Mouse (Mus musculus): ENCODE results near the gene Zdhhc4. TPM values are rescaled to one million over a fixed set of nuclear protein-coding genes. Genes with fewer than 3 reads are reported as not detected.

Gene Zdhhc4
- polyA plus RNA-seq, 1 experiment from 2014 or later: 87.6 TPM

DNA sequence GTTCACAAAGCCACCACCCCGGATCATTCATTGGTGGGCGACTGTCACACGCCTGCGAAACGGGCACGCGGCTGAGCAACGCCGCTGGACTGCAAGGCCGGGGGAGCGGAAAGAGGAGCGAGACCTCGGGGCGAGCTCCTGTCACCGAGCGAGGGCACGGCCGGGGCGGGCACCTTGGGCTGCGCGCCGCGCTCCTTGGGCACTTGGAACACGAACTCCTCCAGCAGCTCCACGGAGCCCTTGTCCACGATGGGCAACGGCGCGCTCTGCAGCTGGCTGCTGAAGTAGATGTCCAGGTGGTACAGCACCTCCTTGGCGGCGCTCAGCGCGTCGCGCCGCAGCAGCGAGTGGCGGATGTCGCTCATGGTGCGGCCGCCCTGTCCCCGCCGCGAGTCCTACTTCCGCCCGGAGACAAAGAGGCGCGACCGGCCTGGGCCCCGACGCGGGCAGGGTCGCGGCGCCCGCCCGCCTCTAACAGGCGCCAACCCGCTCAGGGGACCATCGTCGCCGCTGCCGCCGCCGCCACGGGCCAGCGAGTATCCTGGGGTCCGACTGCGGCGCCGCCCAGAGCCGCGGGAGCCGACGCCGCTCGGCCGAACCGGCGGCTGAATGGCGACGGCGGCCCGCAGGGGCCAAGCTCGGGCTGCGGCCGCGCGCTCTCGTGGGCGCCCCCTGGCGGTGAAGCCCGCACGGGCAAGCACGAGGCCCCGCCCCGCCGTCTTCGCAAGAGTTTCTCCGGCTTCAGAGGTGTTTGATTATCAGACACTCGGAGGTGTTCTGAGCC lies 14.1 kb downstream of the Zdhhc4 start, which contains the start of gene E130309D02Rik:
TSS of gene E130309D02Rik (minus strand) at position 631 of the 784 bp plus-strand sequence.
- peak within 1 kb of the TSS; percentile 92 for H3K27ac ChIP-seq
- peak; percentile 85 for ATAC-seq (replicated peaks; ENCODE audit: low FRiP score, low read depth)
- H3K36me3 ChIP-seq (ENCODE audit: insufficient read depth, low read length): peaks cover 36% of the 10 kb centered on the region
- DNase-seq (ENCODE audit: low spot score): peak; percentile 90
- H3K27me3 ChIP-seq (ENCODE audit: insufficient read depth, low read length): no peaks in the 10 kb centered on the region
- peak within 1 kb of the TSS; percentile 81 for H3K4me2 ChIP-seq (ENCODE audit: low read length)
- TF ChIP-seq CTCF (IDR thresholded peaks at IDR 0.05; ENCODE audit: low read depth): peak; percentile 78
- H3K9ac ChIP-seq (ENCODE audit: low read depth, low read length): peak within 1 kb of the TSS; percentile 93
- peak within 1 kb of the TSS; percentile 60 for H3K4me3 ChIP-seq (replicated peaks; ENCODE audit: low read depth, low read length)
- no peaks in the 10 kb centered on the region for H3K9me3 ChIP-seq (replicated peaks; ENCODE audit: low read length)
- under 1% methylated on average over 98 of the region's 101 CpGs for WGBS
- peaks cover 8% of the 10 kb centered on the region; the same call in 1 of the 2 replicates for H3K4me1 ChIP-seq (replicated peaks; ENCODE audit: insufficient read depth, low read length)

DNA sequence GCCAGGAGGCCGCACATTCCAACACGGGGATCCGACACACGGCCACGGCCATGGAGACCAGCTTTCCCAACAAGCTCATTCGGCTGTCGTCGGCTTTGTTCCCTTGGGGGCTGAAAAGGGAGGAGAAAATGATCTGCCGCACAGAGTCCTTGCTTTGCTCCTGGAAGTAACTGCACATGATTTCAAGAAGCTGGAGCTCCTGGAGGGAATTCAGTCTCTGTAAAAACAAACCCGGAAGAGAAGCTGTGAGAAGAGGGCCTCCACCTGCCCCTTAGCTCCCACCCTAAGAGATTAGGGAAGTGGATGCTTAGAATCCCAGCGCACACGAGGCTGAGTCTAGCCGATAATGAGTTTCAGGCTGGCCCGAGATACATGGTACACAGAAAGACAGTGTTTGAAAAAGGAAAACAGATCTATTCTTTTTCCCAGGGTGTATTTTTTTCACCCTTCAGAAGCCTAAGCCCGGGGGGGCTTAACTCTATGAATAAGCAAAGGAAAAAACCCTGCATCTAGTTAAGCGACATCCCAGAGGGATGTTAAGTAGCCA lies 14.8 kb downstream of the Zdhhc4 start:
- Histone ChIP-seq H3K4me1 (replicated peaks; ENCODE audit: insufficient read depth, low read length) (peaks cover 8% of the 10 kb centered on the region; the same call in 1 of the 2 replicates), H3K9me3 (replicated peaks; ENCODE audit: low read length) (no peaks in the 10 kb centered on the region), H3K36me3 (ENCODE audit: insufficient read depth, low read length) (peaks cover 36% of the 10 kb centered on the region), H3K9ac (ENCODE audit: low read depth, low read length) (peak overlapping the region; percentile 93), H3K27me3 (ENCODE audit: insufficient read depth, low read length) (no peaks in the 10 kb centered on the region), H3K27ac (no peak overlapping the region), H3K4me2 (ENCODE audit: low read length) (peak overlapping the region; percentile 81), H3K4me3 (replicated peaks; ENCODE audit: low read depth, low read length) (peak overlapping the region; percentile 60)
- no peak for TF ChIP-seq CTCF (IDR thresholded peaks at IDR 0.05; ENCODE audit: low read depth)
- 2% methylated on average over 16 of the region's 16 CpGs for WGBS
- ATAC-seq (replicated peaks; ENCODE audit: low FRiP score, low read depth): no peak
- peak; percentile 29 for DNase-seq (ENCODE audit: low spot score)

DNA sequence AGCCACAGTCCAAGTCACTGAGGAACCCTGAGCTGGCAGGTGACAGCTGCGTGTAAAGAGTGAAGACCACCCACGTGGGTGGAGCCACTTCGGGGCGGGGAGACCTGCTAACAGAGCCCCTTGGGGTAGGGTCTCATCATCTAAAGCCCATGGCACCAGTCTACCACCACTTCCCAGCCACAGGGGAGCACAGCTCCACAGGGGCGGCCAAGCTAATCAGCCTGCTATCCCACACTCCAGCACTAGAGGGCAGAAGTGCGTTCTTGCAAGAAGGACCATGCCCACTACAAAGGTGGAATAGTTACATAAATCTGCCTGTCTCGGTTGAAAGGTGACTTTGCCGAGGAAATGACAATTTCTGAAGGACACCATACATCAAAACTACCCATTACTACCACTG lies 17.2 kb downstream of the Zdhhc4 start:
- WGBS: 59% methylated on average over 8 of the region's 8 CpGs
- no peak overlapping the region for H3K4me2 ChIP-seq (ENCODE audit: low read length)
- peaks cover 8% of the 10 kb centered on the region; the same call in 1 of the 2 replicates for H3K4me1 ChIP-seq (replicated peaks; ENCODE audit: insufficient read depth, low read length)
- H3K4me3 ChIP-seq (replicated peaks; ENCODE audit: low read depth, low read length): no peak overlapping the region
- ATAC-seq (replicated peaks; ENCODE audit: low FRiP score, low read depth) (no peak), DNase-seq (ENCODE audit: low spot score) (peak; percentile 72)
- H3K36me3 ChIP-seq (ENCODE audit: insufficient read depth, low read length): peaks cover 41% of the 10 kb centered on the region
- no peak overlapping the region for H3K27ac ChIP-seq
- peak; percentile 77 for TF ChIP-seq CTCF (IDR thresholded peaks at IDR 0.05; ENCODE audit: low read depth)
- H3K27me3 ChIP-seq (ENCODE audit: insufficient read depth, low read length): no peaks in the 10 kb centered on the region
- H3K9me3 ChIP-seq (replicated peaks; ENCODE audit: low read length): no peaks in the 10 kb centered on the region
- no peak overlapping the region for H3K9ac ChIP-seq (ENCODE audit: low read depth, low read length)

DNA sequence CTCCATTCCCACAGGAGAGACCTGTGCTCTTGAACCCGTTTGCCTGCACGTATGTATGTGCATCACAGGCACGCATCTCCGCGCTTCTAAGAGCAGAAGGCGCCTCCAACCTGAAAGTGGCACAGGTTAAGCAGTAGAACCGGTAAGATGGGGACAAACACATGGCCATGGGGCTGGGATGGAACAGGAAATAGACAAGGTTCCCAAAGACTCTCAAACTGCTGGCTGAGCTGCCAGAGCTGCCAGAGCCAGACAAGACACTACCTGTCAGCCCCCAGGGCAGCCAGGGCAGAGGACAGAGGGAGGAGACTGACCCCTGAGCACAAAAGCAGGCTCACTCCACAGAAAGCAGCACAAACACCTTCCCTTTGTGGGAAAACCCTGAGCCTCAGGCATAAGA lies 19.1 kb downstream of the Zdhhc4 start:
- Histone ChIP-seq H3K27ac (no peak overlapping the region), H3K4me1 (replicated peaks; ENCODE audit: insufficient read depth, low read length) (peaks cover 8% of the 10 kb centered on the region; the same call in 1 of the 2 replicates), H3K36me3 (ENCODE audit: insufficient read depth, low read length) (peaks cover 46% of the 10 kb centered on the region), H3K4me2 (ENCODE audit: low read length) (no peak overlapping the region), H3K9me3 (replicated peaks; ENCODE audit: low read length) (no peaks in the 10 kb centered on the region), H3K4me3 (replicated peaks; ENCODE audit: low read depth, low read length) (no peak overlapping the region), H3K9ac (ENCODE audit: low read depth, low read length) (no peak overlapping the region), H3K27me3 (ENCODE audit: insufficient read depth, low read length) (no peaks in the 10 kb centered on the region)
- ATAC-seq (replicated peaks; ENCODE audit: low FRiP score, low read depth): no peak
- 96% methylated on average over 7 of the region's 7 CpGs for WGBS
- DNase-seq (ENCODE audit: low spot score): no peak
- TF ChIP-seq CTCF (IDR thresholded peaks at IDR 0.05; ENCODE audit: low read depth): no peak

DNA sequence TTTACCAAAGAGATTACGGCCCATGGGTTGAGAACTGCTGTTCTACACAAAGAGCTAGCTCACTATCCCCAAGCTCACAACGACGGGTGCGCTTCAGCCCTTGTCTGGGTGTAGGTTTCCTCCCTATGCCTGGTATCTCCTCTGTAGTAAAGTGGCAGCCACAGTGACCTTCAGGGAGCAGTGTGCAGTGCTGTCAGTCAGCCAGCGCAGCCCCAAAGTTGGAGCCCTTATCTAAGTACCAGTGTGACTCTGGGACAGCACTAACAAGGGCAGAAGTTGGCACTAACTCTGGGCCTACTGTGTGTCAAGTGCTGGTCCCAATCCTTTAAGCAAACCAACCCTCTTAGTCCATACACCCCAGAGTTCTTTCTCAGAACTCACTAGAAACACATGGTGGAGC lies 20.2 kb downstream of the Zdhhc4 start:
- DNase-seq (ENCODE audit: low spot score): no peak
- H3K4me1 ChIP-seq (replicated peaks; ENCODE audit: insufficient read depth, low read length): 0 out of 2 replicates have a peak, but pooled peaks cover 4% of the 10 kb centered on the region
- no peak overlapping the region for H3K4me3 ChIP-seq (replicated peaks; ENCODE audit: low read depth, low read length)
- no peak for TF ChIP-seq CTCF (IDR thresholded peaks at IDR 0.05; ENCODE audit: low read depth)
- no peaks in the 10 kb centered on the region for H3K27me3 ChIP-seq (ENCODE audit: insufficient read depth, low read length)
- H3K4me2 ChIP-seq (ENCODE audit: low read length): no peak overlapping the region
- H3K9me3 ChIP-seq (replicated peaks; ENCODE audit: low read length): no peaks in the 10 kb centered on the region
- ATAC-seq (replicated peaks; ENCODE audit: low FRiP score, low read depth): no peak
- peaks cover 47% of the 10 kb centered on the region for H3K36me3 ChIP-seq (ENCODE audit: insufficient read depth, low read length)
- H3K27ac ChIP-seq: no peak overlapping the region
- WGBS: 93% methylated on average over 5 of the region's 5 CpGs
- no peak overlapping the region for H3K9ac ChIP-seq (ENCODE audit: low read depth, low read length)

DNA sequence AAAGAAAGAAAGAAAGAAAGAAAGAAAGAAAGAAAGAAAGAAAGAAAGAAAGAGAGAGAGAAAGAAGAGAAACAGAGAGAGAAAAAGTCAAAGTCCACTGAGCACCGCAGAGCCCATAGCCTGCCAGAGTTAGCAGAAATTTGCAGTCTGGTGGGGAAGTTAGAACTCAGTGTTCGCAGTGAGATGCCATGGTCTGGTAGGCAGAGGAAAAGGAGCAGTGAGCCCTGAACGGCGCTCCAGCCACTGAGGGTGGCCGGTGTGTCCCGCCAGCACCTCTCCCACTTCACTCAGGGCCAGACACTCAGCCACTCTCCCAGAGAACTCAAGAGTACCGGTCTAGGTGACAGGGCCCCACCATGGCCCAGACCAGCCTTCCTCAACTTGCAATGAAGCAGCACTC lies 24.8 kb downstream of the Zdhhc4 start:
- Histone ChIP-seq H3K9ac (ENCODE audit: low read depth, low read length) (no peak overlapping the region), H3K27me3 (ENCODE audit: insufficient read depth, low read length) (no peaks in the 10 kb centered on the region), H3K9me3 (replicated peaks; ENCODE audit: low read length) (no peaks in the 10 kb centered on the region), H3K27ac (no peak overlapping the region), H3K4me1 (replicated peaks; ENCODE audit: insufficient read depth, low read length) (no peaks in the 10 kb centered on the region), H3K36me3 (ENCODE audit: insufficient read depth, low read length) (peaks cover 42% of the 10 kb centered on the region), H3K4me3 (replicated peaks; ENCODE audit: low read depth, low read length) (no peak overlapping the region), H3K4me2 (ENCODE audit: low read length) (no peak overlapping the region)
- ATAC-seq (replicated peaks; ENCODE audit: low FRiP score, low read depth) (peak; percentile 33; the same call in 1 of the 2 replicates), DNase-seq (ENCODE audit: low spot score) (no peak)
- 64% methylated on average over 7 of the region's 7 CpGs for WGBS
- no peak for TF ChIP-seq CTCF (IDR thresholded peaks at IDR 0.05; ENCODE audit: low read depth)
